Mouse (Mus musculus): Measurements from ENCODE around the gene Grik5.

DNA sequence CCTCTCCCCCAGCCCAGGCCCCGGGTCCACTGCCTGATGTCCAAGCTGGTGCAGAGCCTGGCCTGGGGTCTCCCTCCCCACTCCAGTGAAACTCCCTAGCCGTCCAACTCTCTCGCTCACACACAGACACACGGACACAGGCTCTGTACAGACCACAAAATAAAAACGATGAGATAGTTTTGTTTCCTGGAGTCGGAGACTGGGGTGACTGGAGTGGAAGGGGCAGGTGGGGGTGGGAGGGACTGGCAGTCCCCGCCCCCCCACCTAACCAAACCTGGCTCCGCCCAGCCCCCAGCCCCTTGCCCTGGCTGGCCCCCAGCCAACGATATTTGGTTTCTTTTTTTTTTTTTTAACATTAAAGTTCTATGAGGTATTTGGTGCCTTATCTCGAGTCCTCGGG, 16.8 kb upstream of the Grik5 start:
- no peak for TF ChIP-seq CTCF (IDR thresholded peaks at IDR 0.05; ENCODE audit: low read depth)
- TF ChIP-seq EP300 (IDR thresholded peaks at IDR 0.05; ENCODE audit: low read depth) = no peak

All from liver, postnatal 0 days (tissue).